Mouse (Mus musculus): ENCODE measurements around the gene Dab2ip.

Dab2ip gene

DNA sequence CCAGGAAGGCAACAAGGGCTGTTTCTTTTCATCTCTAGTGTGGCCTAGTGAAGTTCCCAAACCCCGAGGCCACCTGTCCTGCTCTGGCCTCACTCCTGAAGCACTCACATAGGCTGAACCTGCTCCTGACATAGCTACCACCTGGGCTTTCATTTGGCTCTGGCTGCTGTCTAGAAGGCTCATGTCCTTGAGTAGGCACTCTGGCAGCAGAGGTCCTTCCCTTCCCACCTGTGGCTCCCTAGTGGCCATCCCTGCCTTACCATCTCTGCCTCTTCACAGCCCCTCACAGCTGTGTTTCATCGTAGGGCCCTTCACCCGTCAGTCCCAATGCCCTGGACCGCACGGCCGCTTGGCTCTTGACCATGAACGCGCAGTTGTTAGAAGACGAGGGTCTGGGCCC is 162.9 kb downstream of the Dab2ip start:
- DNase-seq = no peak

GRCm38 (mm10) chr2:35722821-35723220 is 164.8 kb downstream of the Dab2ip start:
- no peak for DNase-seq

GRCm38 (mm10) chr2:35723267-35723666 is 165.2 kb downstream of the Dab2ip start:
- no peak for DNase-seq

GRCm38 (mm10) chr2:35723691-35724090 is 165.6 kb downstream of the Dab2ip start:
- no peak for DNase-seq

DNA sequence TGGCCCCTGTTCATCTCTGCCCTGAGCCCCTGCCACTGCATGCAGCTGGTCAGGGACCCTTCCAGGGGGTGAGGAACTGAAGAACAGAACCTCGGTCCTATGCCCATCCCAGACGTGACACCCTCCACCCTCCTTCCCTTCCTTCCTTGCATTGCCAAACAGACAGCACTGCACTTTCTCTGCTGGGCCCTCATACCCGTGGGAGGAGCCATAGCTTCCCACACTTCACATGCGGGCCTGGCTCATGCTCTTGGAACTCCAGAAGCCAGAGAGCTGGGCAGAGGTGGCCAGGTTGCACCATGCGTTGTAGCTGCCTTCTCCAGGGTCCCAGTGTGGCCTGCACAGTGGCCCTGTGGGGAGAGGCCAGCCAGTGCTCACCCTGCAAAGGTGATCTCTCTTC is 170.6 kb downstream of the Dab2ip start:
- DNase-seq = no peak

DNA sequence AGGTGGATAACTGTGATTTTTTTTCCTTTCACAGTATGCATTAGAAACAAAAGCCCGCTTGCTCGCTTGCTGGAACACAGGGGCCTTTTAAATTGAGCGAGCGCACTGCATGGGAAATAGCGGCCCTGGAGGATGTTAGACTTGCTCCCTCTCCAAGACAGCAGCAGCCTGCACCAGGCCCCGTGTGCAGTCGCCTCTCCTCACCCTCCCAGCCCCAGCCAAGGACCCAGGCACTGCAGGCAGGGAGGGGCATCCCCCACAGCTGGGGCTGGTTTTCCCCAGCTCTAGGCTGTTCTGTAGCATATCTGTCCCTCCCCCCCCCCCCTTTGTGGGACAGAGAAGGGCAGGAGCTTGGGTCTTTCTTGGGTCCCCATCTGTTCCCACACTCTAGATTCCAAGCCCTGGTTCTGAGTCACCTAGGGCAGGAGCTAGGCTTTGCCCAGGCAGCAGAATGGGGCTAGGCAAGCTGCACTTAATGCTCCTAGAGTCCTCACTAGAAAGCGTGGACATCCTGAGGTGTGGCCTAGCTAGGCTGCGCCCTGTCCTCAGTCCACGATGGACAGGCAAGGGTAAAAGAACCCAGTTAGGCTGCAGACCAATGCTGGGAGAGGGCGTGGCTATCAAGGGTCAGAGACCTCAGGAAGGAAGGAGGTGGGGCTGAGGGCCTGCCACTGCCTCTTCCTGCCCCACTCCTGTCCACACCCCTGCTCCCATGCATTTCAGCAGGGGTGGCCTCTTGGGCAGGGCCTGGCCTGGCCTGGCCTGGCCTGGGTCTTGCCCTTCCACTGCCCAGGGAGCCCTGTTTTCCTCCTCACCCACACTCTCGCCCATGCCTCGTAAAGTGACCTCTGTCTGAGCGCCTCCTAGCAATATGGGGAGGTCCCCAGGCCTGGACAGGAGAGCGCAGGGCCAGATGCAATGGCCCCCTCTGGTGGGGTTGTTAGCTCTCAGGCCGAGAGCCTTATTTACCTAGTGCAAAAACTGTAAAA is 171.3 kb downstream of the Dab2ip start:
- peak in 1 of 2 experiments; percentile 17 for DNase-seq

- DNase-seq = peak; percentile 69 to 73
Observed at GRCm38 (mm10) chr2:35731671-35732449, 173.8 kb downstream of the Dab2ip start.

- peak; percentile 41 to 53 for DNase-seq
Observed at GRCm38 (mm10) chr2:35735001-35735400, 176.9 kb downstream of the Dab2ip start.

GRCm38 (mm10) chr2:35736061-35736460 is 178.0 kb downstream of the Dab2ip start:
- no peak for DNase-seq

DNA sequence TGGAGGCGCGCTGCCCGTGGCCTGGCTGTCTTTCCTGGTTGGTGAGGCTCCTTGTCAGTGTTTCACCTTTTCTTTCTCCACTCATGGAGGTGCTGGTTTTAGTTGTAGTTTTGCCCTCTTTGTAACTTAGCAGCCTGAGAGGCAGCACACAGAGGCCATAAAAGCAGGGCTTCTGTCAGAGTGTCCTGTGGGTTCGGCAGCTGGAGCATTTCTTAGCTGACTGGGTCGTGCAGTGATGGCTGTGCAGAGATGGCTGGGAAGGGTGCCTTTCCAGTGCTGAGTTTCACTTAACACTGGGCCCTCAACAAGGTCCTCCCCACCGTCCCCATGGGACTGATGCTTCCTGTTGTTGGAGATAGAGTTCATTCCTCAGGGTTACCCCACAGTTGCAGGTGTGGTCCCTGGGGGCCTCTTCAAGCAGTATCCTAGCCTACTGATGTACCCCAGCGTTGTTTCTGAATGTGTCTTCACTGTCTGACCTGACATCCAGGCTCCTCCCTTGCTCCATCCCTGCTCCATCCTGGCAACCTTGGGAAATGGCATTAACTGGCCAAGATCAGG is 179.5 kb downstream of the Dab2ip start:
- DNase-seq = peak; percentile 25 to 37

DNA sequence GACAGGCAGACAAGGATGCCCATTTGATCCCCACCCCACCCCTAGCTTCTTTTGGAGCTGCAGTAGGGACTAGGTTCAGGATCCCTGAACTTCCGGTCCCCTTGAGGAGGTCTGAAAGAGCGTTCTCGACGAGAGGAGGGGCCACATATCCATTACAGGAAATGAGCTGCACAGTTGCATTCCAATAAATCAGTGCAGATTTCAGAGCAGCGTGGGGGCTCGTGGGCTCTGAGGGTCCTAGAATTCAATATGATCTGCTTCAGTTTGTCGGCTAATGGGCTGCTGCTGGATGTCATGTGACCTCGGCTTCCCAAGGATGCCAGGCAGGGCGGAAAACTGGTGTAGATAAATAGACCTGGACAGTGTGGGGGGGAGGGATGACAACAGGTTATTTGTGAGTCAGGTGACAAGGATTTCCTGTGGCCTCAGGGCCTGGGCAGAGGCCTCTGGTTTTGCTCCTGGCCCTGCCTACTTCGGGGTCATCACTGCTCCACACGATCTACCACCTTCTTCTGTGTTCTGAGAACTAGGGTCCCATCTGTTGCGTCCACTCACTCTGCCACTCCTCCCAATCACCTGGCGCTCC is 181.7 kb downstream of the Dab2ip start:
- no peak for DNase-seq

GRCm38 (mm10) chr2:35745876-35746275 is 187.8 kb downstream of the Dab2ip start:
- DNase-seq = no peak

DNA sequence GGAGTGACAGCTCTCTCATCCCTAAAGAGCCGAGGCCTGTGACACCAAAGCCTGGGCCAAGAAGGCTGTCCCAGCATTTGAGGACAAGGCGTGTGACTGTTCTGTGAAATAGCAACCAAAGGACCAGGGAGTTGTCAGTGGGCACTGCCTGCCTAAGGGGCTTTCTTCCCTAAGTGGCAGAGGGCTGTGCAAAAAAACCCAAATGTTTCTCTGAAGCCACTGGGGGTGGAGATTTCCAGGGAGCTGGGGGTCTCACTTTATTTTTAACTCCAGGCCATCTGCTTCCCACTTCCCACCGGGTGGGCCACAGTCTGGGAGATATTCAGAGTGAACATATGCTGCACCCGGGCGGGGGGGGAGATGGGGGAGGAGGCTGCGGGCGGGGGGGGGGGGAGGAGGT is 188.6 kb downstream of the Dab2ip start:
- DNase-seq = no peak

DNA sequence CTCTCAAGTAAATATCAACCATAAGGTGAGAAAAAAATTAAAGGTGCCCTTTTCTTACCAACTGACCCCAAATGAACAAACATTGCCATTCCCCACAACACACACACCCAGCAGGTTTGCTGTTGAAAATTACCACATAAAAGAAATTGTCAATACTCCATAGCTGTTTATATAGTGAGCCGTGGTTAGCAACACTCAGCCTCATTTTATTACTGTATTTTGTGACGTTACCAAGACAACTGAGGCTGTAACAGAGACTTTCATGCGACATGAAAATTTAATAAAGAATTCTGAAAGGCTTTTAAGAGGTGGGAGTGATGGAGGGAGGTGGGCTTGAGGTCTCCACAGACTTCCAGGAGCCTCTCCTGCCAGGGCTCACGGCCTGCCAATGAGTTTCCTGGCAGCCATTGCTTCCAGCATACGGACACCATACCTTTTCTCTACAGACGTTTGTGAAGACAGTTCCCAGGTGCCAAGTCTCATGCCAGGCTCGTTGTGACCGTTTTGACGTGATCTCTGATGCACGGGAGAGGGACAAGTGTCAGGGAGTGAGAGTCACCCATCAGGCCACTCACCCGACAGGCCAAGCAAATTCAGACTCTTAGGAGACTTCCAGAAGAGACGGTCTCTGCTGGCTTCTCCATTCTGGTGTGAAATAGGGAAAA is 189.4 kb downstream of the Dab2ip start:
- no peak for DNase-seq

GRCm38 (mm10) chr2:35750533-35751141 is 192.6 kb downstream of the Dab2ip start:
- DNase-seq = no peak

- no peak for DNase-seq
Observed at GRCm38 (mm10) chr2:35751781-35752505, 193.9 kb downstream of the Dab2ip start.

DNA sequence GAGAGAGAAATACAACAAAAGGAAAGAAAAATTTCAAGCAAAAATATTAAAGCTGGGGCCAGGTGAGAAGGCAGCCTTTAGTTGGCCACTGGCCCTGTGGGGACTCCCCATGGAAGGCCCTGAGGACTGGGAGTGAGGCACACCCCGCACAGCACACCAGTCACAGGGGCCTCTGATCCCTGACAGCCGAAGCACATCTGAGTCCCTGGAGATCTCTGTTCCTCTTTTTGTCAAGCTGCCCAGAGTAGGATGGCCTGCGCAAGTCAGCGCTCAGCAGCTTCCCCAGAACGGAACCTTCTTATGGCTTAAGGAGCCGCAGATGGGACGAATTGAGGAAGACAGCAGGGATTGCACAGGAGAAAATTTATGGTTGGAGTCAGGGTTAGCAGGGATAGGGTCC is 198.4 kb downstream of the Dab2ip start:
- peak; percentile 65 to 67 for DNase-seq

GRCm38 (mm10) chr2:35760352-35760751 is 202.3 kb downstream of the Dab2ip start:
- no peak for DNase-seq

DNA sequence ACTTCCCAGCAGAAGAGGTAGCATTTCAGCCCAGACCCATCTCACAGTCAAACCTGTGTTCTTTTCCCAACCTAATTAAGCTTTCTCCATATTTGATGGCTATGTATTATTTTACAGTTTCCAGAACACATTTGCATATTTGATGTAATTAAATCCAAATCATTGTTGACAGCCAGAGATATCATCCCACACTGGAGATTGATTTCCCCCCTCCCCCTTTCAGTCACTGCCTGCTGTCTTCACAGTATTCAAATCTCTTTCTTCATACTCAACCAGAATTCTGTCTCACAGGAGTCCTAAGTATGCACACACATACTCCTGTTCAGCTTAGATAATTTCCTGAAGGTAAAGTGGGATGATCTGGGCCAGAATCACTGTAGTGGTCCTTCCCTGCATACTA is 202.8 kb downstream of the Dab2ip start:
- no peak for DNase-seq

DNA sequence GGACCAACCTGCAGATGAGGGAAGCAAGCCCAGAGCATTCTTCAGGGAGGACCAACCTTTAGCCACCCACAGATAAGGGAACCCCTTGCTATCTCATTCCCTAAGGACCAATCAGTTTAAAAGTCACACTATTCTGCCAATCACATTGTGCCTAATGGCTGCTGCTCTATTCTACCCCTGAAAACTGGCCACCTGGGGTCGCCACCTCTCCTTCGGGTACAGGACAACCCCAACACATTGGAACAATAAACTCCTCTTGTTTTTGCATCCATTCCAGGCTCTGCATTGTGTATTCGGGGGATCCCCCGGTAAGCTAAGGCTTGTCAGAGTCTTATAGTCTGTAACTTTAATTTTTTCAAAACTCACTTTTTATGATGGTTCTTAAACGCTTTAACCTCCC is 203.4 kb downstream of the Dab2ip start:
- DNase-seq = no peak

DNA sequence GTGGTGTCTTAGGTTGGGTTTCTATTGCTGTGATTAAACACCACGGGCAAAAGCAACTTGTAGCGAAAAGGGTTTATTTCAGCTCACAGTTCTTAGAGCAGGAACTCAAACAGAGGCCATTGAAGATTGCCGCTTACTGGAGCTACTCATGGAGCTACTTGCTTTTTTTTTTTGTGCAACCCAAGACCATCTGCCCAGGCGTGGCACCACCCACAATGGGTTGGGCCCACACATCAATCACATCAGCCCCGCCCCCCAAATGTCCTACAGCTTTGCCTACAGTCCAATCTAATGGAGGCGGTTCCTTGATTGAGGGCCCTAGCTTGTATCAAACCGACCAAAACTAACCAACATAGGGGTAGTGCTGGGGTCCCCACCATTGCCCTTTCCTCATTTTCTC is 205.8 kb downstream of the Dab2ip start:
- no peak for DNase-seq
